Mouse (Mus musculus) urinary bladder, postnatal 4 days (tissue): Measurements from ENCODE around the gene Lrriq4.

Experiments used
- DNase-seq, 2 experiments: peaks; one replicate each; pipeline ENCODE4 v3.0.0; 2021 to 2022; ENCODE audit warnings: low spot score in 2 of 2

Gene Lrriq4

GRCm38 (mm10) chr3:30644207-30644606 is at the start of gene Lrriq4:
Gene Lrriq4 (plus strand): TSS chr3:30644507.
- no peak for DNase-seq

DNA sequence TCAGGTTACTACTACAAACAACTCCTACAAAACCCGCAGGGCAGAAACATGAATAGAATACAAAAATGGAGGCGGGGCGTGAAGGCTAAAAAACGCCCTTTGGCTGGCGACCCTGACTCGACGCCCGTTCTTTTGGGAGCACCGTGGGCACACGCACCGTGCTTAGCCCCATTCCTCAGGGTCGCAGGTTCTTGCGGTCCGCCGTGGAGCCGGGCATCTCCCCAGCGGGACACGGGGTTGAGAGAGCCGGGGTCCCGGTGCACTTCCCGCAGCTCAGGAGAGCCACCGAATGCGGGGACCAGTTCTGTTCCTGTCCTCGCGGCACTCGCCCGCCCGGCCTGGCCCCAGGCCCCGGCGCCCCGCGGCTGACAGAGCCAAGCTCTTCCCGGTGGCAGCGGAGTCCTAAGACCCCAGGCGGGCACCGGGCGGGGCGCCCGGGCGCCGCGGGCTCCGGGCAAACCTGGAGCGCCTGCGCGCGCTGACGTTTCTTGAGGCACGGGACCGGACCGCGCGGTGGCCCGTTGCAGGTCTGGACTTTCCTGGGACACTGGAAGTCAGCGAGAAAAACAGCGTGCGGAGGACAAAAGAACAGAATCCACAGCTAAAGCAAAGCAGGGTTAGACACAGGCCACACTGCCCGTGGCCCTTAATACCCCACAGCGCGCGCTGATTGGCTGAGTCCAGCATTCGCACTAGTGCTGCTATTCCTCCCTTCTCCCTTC is 49.0 kb upstream of the Lrriq4 start:
- peak in 1 of 2 experiments; percentile 23 for DNase-seq

DNA sequence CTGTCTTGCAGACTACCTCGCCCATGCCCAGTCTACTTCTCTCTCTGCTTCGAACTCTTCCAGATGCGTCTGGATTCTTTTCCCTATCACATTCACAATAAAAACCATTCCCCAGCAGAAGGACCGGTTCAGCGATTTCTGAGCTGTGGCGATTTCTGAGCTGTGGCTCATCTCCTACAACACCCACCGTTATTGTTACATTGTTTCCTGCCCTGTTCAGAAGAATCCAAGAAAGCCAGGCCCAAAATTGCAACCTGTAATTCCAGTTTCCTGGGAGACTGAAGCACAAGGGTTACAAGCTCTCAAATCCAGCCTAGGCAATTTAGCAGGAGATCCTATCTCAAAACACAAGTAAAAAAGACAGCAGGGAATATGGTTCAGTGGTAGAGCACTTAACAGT is 47.0 kb upstream of the Lrriq4 start:
- DNase-seq, result no peak

DNA sequence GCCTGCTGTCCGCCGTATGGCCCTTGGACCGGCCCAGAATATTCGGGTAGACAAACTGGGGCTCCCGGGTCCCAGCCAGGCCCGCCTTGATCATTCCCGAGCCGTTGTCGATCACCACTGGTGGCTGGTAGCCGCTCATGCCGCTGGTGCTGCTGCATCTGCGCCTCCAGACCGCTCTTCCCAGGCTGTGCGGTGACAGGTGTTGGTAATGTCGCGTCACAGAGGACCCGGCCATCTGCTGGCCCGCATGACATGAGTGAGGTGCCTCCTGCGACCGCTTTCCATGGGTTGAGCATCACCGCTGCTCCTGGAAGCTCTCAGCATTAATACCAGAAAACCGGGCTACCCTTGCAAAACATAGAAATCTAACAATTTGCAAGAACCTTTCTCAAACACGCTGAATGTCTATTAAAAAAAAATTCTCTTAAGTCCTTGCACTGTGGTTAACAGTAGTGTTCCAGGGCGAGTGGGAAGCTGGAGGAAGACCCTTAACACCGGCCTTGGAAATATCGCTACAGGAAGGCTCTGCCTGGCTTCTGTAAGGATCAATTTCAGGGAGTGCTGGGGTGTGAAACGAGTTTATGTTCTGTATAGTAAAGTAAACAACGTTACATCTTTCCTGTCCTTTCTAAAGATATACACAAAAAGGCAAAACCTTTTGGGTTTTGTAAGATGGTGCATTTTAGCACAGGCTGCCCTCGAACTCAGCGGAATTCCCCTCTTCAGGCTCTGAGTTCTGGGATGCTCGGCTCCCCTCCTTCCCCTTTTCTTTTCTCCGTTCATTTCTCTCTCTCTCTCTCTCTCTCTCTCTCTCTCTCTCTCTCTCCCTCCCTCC is 44.4 kb upstream of the Lrriq4 start, which contains the start of gene Actrt3:
Gene Actrt3, minus strand, starts transcription at position 229 of the 835 bp plus-strand sequence.
- no peak for DNase-seq

DNA sequence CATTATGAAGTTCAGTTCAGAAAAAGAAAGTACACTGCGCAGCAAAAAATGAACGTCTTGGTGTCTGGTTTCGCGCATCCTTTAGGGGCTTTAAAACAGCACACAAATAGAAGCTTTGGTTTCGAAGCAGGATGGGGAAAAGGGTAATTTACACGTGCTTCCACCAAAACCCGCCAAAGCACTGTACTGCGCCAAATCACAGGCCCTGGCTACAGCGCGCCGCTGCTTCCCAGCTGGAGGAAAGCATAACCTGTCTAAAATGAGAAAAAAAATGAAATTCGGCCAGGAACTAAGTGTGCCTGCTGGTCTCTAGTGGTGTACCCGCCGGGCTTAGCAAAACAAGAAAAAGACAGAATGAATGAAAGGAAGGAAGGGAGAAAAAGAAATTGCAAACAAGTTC is 43.6 kb upstream of the Lrriq4 start:
- no peak for DNase-seq

DNA sequence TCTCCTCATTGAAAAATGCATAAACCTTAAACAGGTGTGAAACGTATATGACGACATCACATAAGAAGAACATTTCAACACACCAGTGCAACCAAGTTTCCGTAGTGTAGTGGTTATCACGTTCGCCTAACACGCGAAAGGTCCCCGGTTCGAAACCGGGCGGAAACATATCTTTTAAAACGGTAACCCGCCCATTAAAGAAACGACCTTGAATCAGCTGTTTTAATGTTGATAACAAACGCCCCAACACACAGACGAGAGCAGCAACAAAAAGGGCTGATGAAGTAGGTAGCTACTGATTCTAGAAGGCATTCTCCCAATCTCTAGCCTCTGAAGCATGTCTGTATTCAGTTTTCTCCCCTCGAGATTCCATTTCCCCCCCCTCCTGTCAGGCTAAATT is 43.1 kb upstream of the Lrriq4 start:
- DNase-seq, result peak; percentile 54 to 66

GRCm38 (mm10) chr3:30601610-30602064 is 42.7 kb upstream of the Lrriq4 start:
- DNase-seq, result no peak

GRCm38 (mm10) chr3:30602065-30602739 is 42.1 kb upstream of the Lrriq4 start, which contains the start of gene Mynn:
Gene Mynn (plus strand): TSS chr3:30602065.
- peak; percentile 93 to 96 for DNase-seq

- DNase-seq, result peak in 1 of 2 experiments; percentile 67
Observed at GRCm38 (mm10) chr3:30602740-30603098, 41.6 kb upstream of the Lrriq4 start.

DNA sequence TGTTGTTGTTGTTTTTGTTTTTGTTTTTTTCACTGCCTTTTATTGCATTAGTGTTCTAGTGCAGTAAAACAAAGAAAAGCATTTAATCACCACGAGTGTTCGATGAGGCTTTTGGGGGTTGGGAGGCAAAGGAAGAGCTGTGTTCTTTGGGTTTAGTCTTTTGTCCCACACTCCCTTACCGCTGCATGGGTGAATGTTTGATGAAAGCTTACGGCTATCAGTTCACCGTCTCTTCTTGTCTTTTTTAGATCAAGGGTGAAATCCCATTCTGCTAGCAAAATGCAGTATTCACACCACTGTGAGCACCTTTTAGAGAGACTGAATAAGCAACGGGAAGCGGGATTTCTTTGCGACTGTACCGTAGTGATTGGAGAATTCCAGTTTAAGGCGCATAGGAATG is 41.1 kb upstream of the Lrriq4 start:
- DNase-seq, result no peak

DNA sequence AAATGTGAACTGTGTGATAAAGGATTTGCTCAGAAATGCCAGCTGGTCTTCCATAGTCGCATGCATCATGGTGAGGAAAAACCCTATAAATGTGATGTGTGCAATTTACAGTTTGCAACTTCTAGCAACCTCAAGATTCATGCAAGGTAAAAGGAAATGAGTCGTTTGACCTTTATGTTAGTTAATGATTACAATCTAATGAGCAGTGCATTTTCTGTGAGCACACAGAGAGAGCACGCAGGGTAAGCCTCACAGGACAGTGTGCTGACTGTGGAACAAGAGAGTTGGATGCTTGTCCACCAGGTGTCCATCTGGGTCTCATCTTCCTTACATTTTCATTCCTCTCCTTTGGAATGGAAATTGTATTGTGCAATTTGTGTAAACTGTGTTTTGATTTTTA is 35.3 kb upstream of the Lrriq4 start:
- no peak for DNase-seq

DNA sequence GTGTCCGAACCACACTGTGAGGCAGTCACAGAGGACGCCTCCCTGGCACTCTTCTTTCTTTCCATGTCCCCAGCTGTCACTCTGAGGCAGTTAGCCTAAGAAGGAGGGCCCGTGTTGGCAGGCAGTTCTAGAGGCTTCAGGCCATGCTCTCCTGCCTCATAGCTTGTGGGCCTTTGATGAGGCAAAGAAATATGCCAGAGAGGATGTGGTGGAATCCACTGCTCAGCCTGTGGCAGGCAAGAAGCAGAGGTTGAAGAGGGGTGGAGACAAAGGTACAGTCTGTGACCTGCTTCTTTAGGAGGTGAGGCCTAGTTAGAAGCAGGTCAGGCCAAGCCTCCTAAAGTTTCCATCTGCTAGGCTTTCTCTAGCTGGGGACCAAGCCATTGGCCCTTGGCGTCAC is 33.4 kb upstream of the Lrriq4 start:
- no peak for DNase-seq

- DNase-seq, result no peak
Observed at GRCm38 (mm10) chr3:30620132-30620531, 24.2 kb upstream of the Lrriq4 start.

- DNase-seq, result no peak
Observed at GRCm38 (mm10) chr3:30633681-30634080, 10.6 kb upstream of the Lrriq4 start.

GRCm38 (mm10) chr3:30635629-30636028 is 8.7 kb upstream of the Lrriq4 start:
- DNase-seq, result no peak

- no peak for DNase-seq
Observed at GRCm38 (mm10) chr3:30646761-30647160, 2.5 kb downstream of the Lrriq4 start.

DNA sequence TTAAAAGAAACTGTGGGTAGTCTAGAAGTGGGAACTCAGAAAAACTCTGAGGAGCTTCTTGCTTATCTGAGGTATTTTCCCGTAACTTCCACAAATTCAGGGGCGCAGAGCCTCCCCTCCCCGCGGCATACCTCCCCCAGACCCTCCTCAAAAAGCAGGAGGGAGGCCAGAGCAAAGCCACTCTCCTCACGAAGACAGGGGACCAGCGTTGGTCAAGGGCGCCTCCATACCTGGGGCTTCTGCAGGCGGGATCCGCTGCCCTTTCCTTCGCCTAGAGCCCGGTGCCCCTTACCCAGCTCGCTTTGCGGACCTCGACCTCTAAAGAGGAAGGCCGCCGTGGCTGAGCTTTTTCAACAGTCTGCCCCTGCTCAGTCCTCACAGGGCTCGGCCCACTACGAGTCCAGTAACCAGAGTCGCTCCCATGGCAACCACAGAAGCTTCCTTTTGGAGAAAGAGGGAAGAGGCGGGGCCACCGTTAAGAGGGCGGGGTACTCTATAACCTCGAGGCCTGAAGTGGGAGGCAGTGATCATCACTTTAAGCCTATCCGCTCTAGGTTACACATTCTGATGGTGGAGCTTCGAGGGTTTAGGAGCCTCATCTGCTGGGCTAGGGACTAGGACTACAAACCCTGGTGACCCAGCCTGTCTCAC is 3.3 kb downstream of the Lrriq4 start, which contains the start of gene Lrrc34:
Gene Lrrc34, minus strand, starts transcription at position 430 of the 651 bp plus-strand sequence.
- DNase-seq, result peak; percentile 28 to 66

DNA sequence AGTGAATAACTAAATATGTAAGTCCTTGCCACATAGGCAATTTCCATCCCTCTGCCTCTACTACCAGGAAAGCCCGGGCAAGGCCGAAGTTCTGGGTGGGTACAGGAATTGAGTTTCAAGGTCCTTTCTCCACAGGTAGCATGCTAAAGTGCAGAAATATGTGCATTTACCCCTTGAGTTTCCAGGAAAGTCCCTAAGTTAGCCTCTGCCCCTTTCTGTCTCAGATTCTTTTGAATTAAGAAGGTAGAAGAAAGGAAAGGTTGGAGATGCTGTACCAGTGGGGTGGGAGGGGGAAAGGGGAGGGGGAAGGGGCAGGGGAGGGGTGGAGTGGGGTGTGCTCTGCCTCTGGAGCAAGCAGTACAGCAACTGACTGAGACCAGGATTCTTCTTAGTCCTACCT is 4.2 kb downstream of the Lrriq4 start:
- no peak for DNase-seq

GRCm38 (mm10) chr3:30650062-30650841 is 5.9 kb downstream of the Lrriq4 start:
- no peak for DNase-seq

- DNase-seq, result no peak
Observed at GRCm38 (mm10) chr3:30655937-30656336, 11.6 kb downstream of the Lrriq4 start.

GRCm38 (mm10) chr3:30658486-30658885 is 14.2 kb downstream of the Lrriq4 start:
- DNase-seq, result no peak
